Mouse (Mus musculus): Measurements from ENCODE around the gene Dapk2. TPM values are rescaled to one million over a fixed set of nuclear protein-coding genes. Genes with fewer than 3 reads are reported as not detected.

The Dapk2 gene
- polyA plus RNA-seq, 2 experiments from 2014 or later = 0.81 TPM; not detected in 1

- no peak for ATAC-seq
Observed at GRCm38 (mm10) chr9:66237742-66238141, 79.7 kb downstream of the Dapk2 start.

- ATAC-seq = no peak
Observed at GRCm38 (mm10) chr9:66239173-66239572, 81.2 kb downstream of the Dapk2 start.

GRCm38 (mm10) chr9:66239691-66240090, 81.7 kb downstream of the Dapk2 start:
- ATAC-seq = no peak

DNA sequence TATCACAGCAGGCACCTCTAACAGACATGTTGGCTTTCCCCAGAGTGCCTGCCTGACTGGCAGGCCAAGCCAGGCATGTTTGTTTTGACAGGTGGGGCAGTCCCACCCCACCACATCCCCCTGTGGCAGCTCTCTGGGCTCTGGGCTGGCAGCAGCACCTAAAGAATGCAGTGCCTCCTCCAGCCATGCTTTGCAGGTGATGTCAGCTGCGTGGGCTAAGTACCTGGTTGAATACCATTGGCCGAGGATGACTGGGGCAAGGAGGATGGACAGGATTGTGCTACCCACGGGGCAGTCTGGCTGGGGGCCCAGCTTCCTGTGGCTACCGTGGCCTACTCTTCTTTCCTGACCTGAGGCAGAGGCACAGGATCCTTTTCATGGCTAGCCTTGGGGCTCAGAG, 82.5 kb downstream of the Dapk2 start:
- no peak for ATAC-seq

- ATAC-seq = peak; percentile 47
Observed at GRCm38 (mm10) chr9:66240991-66241390, 83.0 kb downstream of the Dapk2 start.

DNA sequence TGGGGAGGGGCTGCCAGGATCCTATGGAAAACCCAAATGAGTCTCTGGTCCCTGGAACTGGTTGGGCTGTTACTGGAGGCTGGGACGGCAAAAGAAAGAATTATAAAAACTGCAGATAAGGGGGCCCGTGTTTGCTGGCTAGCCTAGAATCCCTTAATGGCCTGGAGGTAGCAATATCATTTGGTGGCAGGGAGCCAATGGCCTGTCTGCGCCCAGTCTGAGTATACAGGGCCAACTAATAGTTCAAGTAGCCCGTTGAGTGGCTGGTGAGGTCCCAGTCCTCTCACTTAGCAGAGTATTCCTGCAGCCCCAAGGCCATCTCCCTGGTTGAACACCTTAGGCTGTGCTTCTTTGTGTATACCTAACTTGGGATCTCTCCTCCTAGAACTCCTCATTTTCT, 83.7 kb downstream of the Dapk2 start:
- ATAC-seq = no peak

DNA sequence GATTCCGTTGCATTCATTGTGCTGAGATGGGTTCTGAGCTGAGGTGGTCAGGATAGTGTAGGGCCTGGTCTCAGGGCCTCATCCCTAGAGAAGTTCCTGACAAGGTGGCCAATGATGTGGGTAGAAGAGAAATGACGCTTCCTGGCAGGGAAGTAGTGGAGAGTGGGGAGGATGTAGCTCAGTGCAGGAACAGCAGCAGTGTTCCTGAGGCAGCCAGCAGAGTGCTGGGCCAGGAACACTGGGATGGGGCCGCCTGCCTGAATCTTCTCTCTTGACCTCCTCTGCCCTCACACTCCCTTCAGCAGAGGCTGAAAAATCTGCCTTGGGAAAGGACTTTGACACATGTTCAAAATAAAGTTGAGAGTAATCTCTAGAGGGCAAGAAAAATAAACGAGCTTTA, 85.2 kb downstream of the Dapk2 start:
- ATAC-seq = no peak

- ATAC-seq = no peak
Observed at GRCm38 (mm10) chr9:66244079-66244478, 86.1 kb downstream of the Dapk2 start.

DNA sequence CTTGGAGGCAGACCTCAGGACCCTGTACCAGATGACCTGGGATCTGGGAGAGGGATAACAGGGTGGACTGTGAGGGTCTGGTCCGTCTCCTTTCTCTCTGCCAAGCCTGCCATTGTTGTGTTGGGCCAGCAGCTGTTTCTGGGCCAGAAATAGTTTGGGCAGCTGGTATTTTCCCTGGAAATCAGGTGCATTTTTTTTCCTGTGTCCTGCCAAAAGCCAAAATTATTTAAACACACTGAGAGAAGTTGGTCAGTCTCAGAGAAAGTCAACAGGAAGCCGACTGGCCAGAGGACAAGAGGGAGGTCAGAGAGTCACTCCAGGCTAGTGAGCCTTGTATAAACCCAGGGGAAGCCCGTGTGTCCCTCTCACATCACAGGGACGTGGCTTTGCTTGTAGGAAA, 87.7 kb downstream of the Dapk2 start:
- no peak for ATAC-seq

DNA sequence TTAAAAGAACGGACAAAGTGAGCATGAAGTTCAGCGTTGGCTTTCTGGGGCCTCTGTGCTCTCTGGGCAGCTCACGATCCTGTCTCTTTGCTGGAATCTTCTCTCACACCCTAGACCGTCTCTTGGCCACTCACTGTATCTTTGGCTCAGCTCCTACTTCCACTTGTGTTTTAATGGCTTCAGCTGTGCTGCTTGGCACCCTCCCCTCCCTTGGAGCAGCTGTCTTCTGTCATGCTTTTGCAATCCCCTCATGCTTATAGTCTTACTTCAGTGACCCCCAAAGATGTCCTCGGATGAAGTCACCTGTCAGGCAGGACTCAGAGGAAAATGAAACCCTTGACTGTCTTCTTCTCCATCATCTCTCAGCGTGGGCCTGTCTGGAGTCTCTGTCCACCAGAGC, 91.3 kb downstream of the Dapk2 start:
- no peak for ATAC-seq

GRCm38 (mm10) chr9:66251159-66251691, 93.2 kb downstream of the Dapk2 start:
- ATAC-seq = no peak

DNA sequence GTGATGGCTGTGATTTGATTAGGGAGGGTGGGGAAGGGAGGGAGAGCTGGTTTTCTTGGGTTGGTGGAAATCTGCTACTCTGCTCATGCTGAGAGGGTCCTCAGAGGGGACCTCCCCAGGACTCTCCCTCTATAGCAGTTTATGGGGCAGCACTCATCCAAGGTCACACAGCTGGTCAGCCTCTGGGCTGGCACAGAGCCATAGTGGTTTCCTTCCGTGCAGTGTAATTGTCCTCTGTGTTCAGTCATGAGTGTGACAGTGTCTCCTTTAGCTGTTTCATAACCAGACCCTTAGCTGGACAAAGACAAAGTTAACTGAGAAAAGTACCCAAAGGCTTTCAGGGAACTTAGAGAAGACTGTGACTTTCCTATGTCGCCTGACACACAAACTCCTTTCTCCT, 103.7 kb downstream of the Dapk2 start:
- ATAC-seq = no peak

DNA sequence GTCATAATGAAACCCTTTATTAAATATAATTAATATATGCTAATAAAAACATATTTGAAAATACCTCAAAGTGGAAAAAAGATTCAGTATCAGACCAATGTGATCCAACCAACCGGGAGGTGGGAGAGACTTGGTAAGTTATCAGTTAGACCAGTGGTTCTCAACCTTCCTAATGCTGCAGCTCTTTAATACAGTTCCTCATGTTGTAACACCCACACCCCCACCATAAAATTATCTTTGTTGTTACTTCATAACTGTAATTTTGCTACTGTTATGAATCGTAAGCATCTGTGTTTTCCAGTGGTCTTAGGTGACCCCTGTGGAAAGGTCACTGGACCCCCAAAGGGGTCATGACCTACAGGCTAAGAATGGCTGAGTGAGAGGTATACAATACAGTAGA, 105.7 kb downstream of the Dapk2 start:
- no peak for ATAC-seq

GRCm38 (mm10) chr9:66265645-66266044, 107.6 kb downstream of the Dapk2 start:
- no peak for ATAC-seq

- no peak for ATAC-seq
Observed at GRCm38 (mm10) chr9:66266237-66267170, 108.5 kb downstream of the Dapk2 start.

DNA sequence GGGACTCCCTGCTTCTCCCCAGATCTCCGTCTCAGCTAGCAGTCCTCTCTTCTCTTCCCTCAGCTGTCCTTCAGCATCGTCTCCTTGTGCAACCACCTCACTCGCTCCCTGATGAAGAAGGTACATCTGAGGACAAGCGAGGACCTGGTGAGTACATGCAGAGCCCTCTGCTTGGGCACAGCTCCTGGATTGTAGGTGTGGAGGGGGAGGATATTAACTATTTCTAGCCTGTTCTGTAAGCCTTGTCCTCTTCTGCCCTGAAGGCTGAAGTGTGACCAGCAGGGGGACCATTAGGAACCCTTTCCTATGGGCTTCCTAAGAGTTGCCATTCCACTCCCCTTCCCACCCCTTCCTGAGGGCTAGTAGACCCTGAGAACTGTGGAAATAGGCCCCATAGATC, 110.8 kb downstream of the Dapk2 start:
- no peak for ATAC-seq

- no peak for ATAC-seq
Observed at GRCm38 (mm10) chr9:66270038-66270437, 112.0 kb downstream of the Dapk2 start.

DNA sequence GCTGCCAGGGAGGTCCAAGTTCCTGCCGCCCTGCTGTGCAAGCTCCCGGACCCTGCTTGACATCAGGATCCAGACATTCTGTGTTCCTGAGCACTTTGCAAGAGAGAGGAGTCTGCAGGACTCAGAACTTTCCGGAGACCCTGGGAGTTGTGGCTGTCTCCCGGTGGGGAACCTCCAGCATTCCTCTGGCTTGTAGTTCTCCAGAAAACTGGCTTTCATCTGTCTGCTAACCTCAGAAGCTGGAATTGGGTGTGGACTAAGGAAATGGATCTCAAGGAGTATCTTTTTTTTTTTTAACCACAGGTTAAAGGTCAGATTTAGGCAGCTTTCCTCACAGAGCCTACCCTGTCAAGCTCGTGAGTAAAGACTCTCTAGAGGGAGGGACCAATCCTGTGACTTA, 113.7 kb downstream of the Dapk2 start:
- ATAC-seq = no peak

GRCm38 (mm10) chr9:66273632-66274031, 115.6 kb downstream of the Dapk2 start:
- no peak for ATAC-seq

- peak; percentile 37 for ATAC-seq
Observed at GRCm38 (mm10) chr9:66274657-66275056, 116.6 kb downstream of the Dapk2 start.

DNA sequence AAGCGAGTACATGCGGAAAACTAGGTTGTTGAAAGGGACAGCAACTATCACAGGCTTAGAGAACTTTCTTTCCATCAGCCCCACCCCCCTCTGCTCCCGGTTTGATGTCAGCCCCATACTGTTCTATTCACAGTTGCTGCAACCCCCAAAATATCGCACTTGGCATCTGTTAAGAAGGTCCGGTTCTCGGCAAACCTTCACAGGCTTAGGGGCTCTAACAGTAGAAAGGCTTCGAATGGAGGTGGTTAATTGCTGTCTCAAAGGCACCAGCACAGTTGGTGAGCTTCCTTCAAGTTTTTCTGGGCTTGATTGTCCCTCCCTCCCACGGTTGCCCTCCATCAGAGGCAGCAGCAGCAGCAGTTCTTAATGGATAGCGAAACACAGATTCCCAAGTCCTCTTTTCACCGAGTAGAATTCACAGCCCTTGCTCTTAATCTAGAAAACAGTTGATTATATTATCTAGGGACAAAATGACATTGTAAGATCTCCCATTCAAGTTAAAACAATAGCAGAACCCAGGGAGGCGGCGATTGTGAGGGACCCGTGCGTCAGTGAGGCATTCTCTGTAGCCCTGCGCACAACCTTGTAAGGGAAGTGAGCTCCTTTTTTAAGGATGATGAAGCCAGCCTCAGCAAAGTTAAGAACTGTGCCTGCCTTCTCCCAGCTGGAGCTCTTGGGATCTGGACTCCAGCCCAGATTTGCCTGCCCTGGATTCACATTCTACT, 117.4 kb downstream of the Dapk2 start:
- ATAC-seq = no peak

DNA sequence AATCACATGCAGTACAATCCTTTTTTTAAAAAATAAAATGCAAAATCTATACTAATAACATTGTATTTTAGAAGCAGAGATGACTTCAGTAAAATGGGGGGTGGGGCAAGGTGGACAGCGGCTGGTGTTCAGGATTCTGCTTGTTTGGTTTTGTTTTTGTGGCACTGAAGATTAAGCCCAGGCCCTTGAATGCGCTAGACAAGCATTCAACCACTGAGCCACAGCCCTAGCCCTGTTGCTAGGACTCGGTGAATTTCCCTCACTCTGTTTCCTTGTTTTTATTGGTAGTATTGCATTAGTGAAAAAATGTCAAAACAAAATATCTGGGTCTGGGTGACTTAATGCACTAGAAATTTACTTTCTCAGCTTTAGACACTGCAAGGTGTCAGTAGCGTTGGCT, 118.0 kb downstream of the Dapk2 start:
- no peak for ATAC-seq

DNA sequence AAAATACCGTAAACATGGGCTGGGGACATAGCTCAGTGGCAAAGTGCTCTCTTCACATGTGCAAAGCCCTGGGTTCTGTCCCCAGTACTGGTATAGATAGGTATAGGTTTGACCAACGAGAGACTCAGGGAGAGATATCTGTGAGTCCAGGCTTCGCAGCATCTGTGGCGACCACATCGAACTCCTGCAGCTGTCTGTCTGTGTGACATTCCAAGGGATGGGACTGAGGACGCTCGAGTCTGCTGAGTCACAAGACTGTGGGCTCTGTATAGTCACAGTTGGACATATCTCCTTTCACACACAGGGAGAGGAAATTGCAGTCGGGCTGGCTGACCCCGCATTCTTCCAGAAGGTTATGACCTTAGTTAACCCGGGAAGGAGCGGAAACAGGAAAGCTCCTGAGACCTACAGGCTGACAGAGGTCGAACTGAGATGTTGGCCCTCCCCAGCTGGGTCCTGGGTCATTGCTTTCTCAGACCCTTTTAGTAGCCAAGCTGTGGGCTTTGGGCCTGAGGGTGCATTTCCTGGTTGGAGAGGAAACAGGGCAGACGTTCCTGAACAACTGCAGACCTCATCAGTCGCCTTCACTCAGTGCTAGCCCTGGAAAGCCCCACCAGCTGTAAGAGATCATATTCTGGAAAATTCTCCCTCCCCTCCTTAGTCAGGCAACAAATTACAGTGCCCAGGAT, 118.8 kb downstream of the Dapk2 start:
- no peak for ATAC-seq
